Comparison of ENCODE assay signal across 8 mouse cellular contexts in genomic region chr2:152197301-152197712, GRCm38 (mm10). TPM values are rescaled to one million over a fixed set of nuclear protein-coding genes. Genes with fewer than 3 reads are reported as not detected.
A peak's percentile ranks its signal among the peaks of the same experiment; 100 is the strongest.
DNase-seq lines count a peak whose midpoint lies in the region; ATAC-seq and TF ChIP-seq lines count a peak whose summit lies in the region.

No protein-coding gene starts in this region.

- no peaks in the 10 kb centered on the region for H3K27me3 ChIP-seq in cerebellum, adult 2 months (ENCODE audit: control insufficient read depth, insufficient read depth, low read length)
- no peaks in the 10 kb centered on the region for H3K27me3 ChIP-seq in hindbrain, embryonic 11.5 days (ENCODE audit: control insufficient read depth, insufficient read depth, low read length)
- H3K27me3 ChIP-seq in lung, embryonic 16.5 days (ENCODE audit: control insufficient read depth, insufficient read depth, low read depth, low read length): no peaks in the 10 kb centered on the region

- H3K4me1 ChIP-seq in cerebellum, adult 2 months (ENCODE audit: control insufficient read depth, insufficient read depth, low read length): no peaks in the 10 kb centered on the region
- H3K4me1 ChIP-seq in hindbrain, embryonic 11.5 days (replicated peaks; ENCODE audit: control insufficient read depth, insufficient read depth, low read length): no peaks in the 10 kb centered on the region
- H3K4me1 ChIP-seq in lung, embryonic 16.5 days (replicated peaks; ENCODE audit: control insufficient read depth, insufficient read depth, low read length): no peaks in the 10 kb centered on the region

- H3K4me3 ChIP-seq in cerebellum, adult 2 months (replicated peaks; ENCODE audit: insufficient read depth, low read depth, low read length): no peak overlapping the region
- no peak overlapping the region for H3K4me3 ChIP-seq in hindbrain, embryonic 11.5 days (ENCODE audit: low read depth, low read length)
- no peak overlapping the region for H3K4me3 ChIP-seq in lung, embryonic 16.5 days (ENCODE audit: low read length)

- peak; percentile 89 for TF ChIP-seq CTCF in cerebellum, adult 2 months (IDR thresholded peaks at IDR 0.05; ENCODE audit: borderline replicate concordance, insufficient read depth, low read depth, low read length)

- ATAC-seq in hindbrain, embryonic 11.5 days (ENCODE audit: low FRiP score): peak; percentile 84
- ATAC-seq in lung, embryonic 16.5 days (ENCODE audit: low read depth): peak; percentile 67

- no peak overlapping the region for H3K9ac ChIP-seq in hindbrain, embryonic 11.5 days (ENCODE audit: low read depth, low read length)
- H3K9ac ChIP-seq in lung, embryonic 16.5 days (ENCODE audit: low read length): no peak overlapping the region

- no peaks in the 10 kb centered on the region for H3K36me3 ChIP-seq in hindbrain, embryonic 11.5 days (ENCODE audit: control insufficient read depth, insufficient read depth, low read length)
- no peaks in the 10 kb centered on the region for H3K36me3 ChIP-seq in lung, embryonic 16.5 days (ENCODE audit: control insufficient read depth, insufficient read depth, low read length)

- no peak overlapping the region for H3K27ac ChIP-seq in cerebellum, adult 2 months (ENCODE audit: insufficient read depth, low read length)
- H3K27ac ChIP-seq in hindbrain, embryonic 11.5 days (ENCODE audit: low read depth, low read length): no peak overlapping the region
- H3K27ac ChIP-seq in lung, embryonic 16.5 days (ENCODE audit: low read length): no peak overlapping the region

- no peak overlapping the region for H3K4me2 ChIP-seq in hindbrain, embryonic 11.5 days (replicated peaks; ENCODE audit: low read depth, low read length)
- H3K4me2 ChIP-seq in lung, embryonic 16.5 days (ENCODE audit: low read depth, low read length): no peak overlapping the region

- WGBS in cerebellum, adult 2 months: 46% methylated on average over 10 of the region's 10 CpGs
- 45% methylated on average over 10 of the region's 10 CpGs for WGBS in hindbrain, embryonic 11.5 days
- 42% methylated on average over 10 of the region's 10 CpGs for WGBS in lung, embryonic 16.5 days

- H3K9me3 ChIP-seq in hindbrain, embryonic 11.5 days (ENCODE audit: control insufficient read depth, low read length): no peaks in the 10 kb centered on the region
- no peaks in the 10 kb centered on the region for H3K9me3 ChIP-seq in lung, embryonic 16.5 days (ENCODE audit: control insufficient read depth, low read length)

- no peak for TF ChIP-seq POLR2A in cerebellum, adult 2 months (IDR thresholded peaks at IDR 0.05; ENCODE audit: borderline replicate concordance, insufficient read depth, low read length)

- DNase-seq in NIH3T3 (ENCODE audit: low read depth): peak; percentile 89
- peak; percentile 66 to 75 for DNase-seq in cerebellum, adult 2 months
- DNase-seq in forelimb bud, embryonic 11.5 days (ENCODE audit: low read depth, low spot score): peak; percentile 90
- DNase-seq in hindbrain, embryonic 11.5 days (ENCODE audit: low spot score): peak; percentile 91
- peak; percentile 44 to 63 for DNase-seq in layer of hippocampus, adult 8-10 months (ENCODE audit: low spot score in 2 of 2)
- DNase-seq in ovary, postnatal 10 days (ENCODE audit: low spot score): peak; percentile 23
- DNase-seq in thymus, postnatal 10 days (ENCODE audit: low spot score in 2 of 2): peak; percentile 9 to 69

RNA-seq across cellular contexts. Expression of gene Csnk2a1, which starts 29.3 kb away (rescaled TPM):
- polyA plus RNA-seq in cerebellum, adult 2 months (2012; rRNA removed): 70.2 and 73.1 TPM in 2 replicates
- 70.3 and 135 TPM in 2 replicates for polyA plus RNA-seq in hindbrain, embryonic 11.5 days (2014; fragmentation: Nextera tagmentation; extraction: Ambion mirVana)
- total RNA-seq in layer of hippocampus, adult 8-10 months (2022): 10 to 100 TPM; 88.7 to 96.2 (median 93.5) TPM
- polyA plus RNA-seq in lung, embryonic 16.5 days (2015; fragmentation: Nextera tagmentation; extraction: Ambion mirVana): 79.4 and 84.4 TPM in 2 replicates

RNA-seq across cellular contexts. Expression of gene Tcf15, which starts 53.9 kb away (rescaled TPM):
- 2.6 TPM in 2 replicates for polyA plus RNA-seq in cerebellum, adult 2 months (2012; rRNA removed)
- 10.7 and 13.1 TPM in 2 replicates for polyA plus RNA-seq in hindbrain, embryonic 11.5 days (2014; fragmentation: Nextera tagmentation; extraction: Ambion mirVana)
- total RNA-seq in layer of hippocampus, adult 8-10 months (2022): 1 to 10 TPM; 2.0 to 3.9 (median 2.7) TPM
- 4.7 and 6.1 TPM in 2 replicates for polyA plus RNA-seq in lung, embryonic 16.5 days (2015; fragmentation: Nextera tagmentation; extraction: Ambion mirVana)

Comparison
In these comparisons a context has a peak if more than half of its experiments do, and no peak if none do; other contexts are left out.
1. DNase-seq: peak in every context shown above with its lines; median percentile 91 in hindbrain, embryonic 11.5 days; 90 in forelimb bud, embryonic 11.5 days; 89 in NIH3T3; 70 in cerebellum, adult 2 months; 54 in layer of hippocampus, adult 8-10 months; 39 in thymus, postnatal 10 days; 23 in ovary, postnatal 10 days.